11 mouse cellular contexts compared by ENCODE assay signal in the genomic region with DNA sequence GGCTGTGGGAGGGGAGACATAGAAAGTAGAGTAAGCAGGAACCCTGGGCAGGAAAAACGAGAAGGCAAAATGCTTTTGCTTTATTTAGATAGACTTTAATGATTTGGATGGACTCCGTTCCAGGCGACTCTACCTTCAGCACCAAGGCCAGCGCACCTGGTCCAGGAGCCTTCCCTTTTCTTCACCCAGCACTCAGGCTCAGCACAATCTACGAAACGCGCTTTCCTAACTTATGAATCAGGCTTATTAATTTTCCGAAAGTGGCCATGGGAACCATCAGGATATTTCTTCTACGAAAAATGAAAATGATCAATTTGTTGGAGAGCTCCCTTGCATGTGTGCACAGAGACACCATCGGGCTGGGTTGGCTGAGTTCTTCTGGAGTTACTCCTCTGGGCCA. TPM values are rescaled to one million over a fixed set of nuclear protein-coding genes. Genes with fewer than 3 reads are reported as not detected.
DNase-seq lines count a peak whose midpoint lies in the region; ATAC-seq lines count a peak whose summit lies in the region.
"Had no signal": no experiment of that assay in that cellular context is flagged by ENCODE, and none has a peak within 500 bp of the region (broad histone marks: within the 10 kb centered on the region; RNA-seq: fewer than 3 reads in every experiment).

No protein-coding gene starts in this region.

- ATAC-seq in forebrain, embryonic 15.5 days (replicated peaks), result no peak

- H3K27me3 ChIP-seq in forebrain, embryonic 15.5 days, result peaks cover 84% of the 10 kb centered on the region

- 5% methylated on average over 10 of the region's 10 CpGs for WGBS in forebrain, embryonic 15.5 days

- H3K4me2 ChIP-seq in forebrain, embryonic 15.5 days (replicated peaks), result no peak overlapping the region
- H3K4me2 ChIP-seq: neural tube, embryonic 13.5 days had no signal

- H3K4me1 ChIP-seq in forebrain, embryonic 15.5 days, result peaks cover 24% of the 10 kb centered on the region

- H3K27ac ChIP-seq in forebrain, embryonic 15.5 days (replicated peaks), result no peak overlapping the region
- H3K27ac ChIP-seq: neural tube, embryonic 13.5 days had no signal

- peak; percentile 29 for DNase-seq in gastrocnemius, postnatal 10 days
- no peak for DNase-seq in gastrocnemius, adult 8-10 months (ENCODE audit: low spot score in 2 of 2)
- DNase-seq in urinary bladder, postnatal 36 days (ENCODE audit: low spot score in 2 of 2), result peak; percentile 24 to 27
- no peak for DNase-seq in urinary bladder, postnatal 10 days (ENCODE audit: low spot score)
- peak; percentile 68 to 75 for DNase-seq in kidney, postnatal 25 days
- peak; percentile 45 for DNase-seq in testis, postnatal 14 days (ENCODE audit: low spot score)
- no peak for DNase-seq in spleen, postnatal 14 days (ENCODE audit: low spot score in 2 of 2)

- no peaks in the 10 kb centered on the region for H3K9me3 ChIP-seq in forebrain, embryonic 15.5 days
- H3K9me3 ChIP-seq: neural tube, embryonic 13.5 days had no signal

- no peak overlapping the region for H3K4me3 ChIP-seq in forebrain, embryonic 15.5 days
- H3K4me3 ChIP-seq: neural tube, embryonic 13.5 days had no signal

- no peaks in the 10 kb centered on the region for H3K36me3 ChIP-seq in forebrain, embryonic 15.5 days
- H3K36me3 ChIP-seq: neural tube, embryonic 13.5 days had no signal

- H3K9ac ChIP-seq in forebrain, embryonic 15.5 days (replicated peaks), result no peak overlapping the region
- H3K9ac ChIP-seq: neural tube, embryonic 13.5 days had no signal

RNA-seq across cellular contexts. Expression of gene Ptf1a, which starts 16.4 kb away (rescaled TPM):
- not detected for total RNA-seq in gastrocnemius, postnatal 10 days (2021)
- total RNA-seq in gastrocnemius, adult 8-10 months (2022), result not detected
- polyA plus RNA-seq in forebrain, embryonic 15.5 days (2015; fragmentation: Nextera tagmentation; extraction: Ambion mirVana), result 0.11 TPM in 1 of 2 replicates, not detected in the other
- total RNA-seq: ES-E14 had no signal
- polyA plus RNA-seq: gonadal fat pad, adult 2 months had no signal

RNA-seq across cellular contexts. Expression of gene Msrb2, which starts 57.8 kb away (rescaled TPM):
- 1 to 10 TPM; 6.1 to 7.5 TPM for total RNA-seq in gastrocnemius, postnatal 10 days (2021)
- total RNA-seq in gastrocnemius, adult 8-10 months (2022), result 10 to 100 TPM; 16.8 to 18.0 (median 17.5) TPM
- 7.4 and 7.9 TPM in 2 replicates for polyA plus RNA-seq in forebrain, embryonic 15.5 days (2015; fragmentation: Nextera tagmentation; extraction: Ambion mirVana)

Comparison
In these comparisons a context has a peak if more than half of its experiments do, and no peak if none do; other contexts are left out.
1. DNase-seq: peak in gastrocnemius, postnatal 10 days (single experiment), urinary bladder, postnatal 36 days (2 of 2), kidney, postnatal 25 days (2 of 2) and testis, postnatal 14 days (single experiment); none in gastrocnemius, adult 8-10 months (0 of 2), urinary bladder, postnatal 10 days (single experiment) and spleen, postnatal 14 days (0 of 2).